Mouse (Mus musculus) hindbrain, embryonic 14.5 days (tissue): Measurements from ENCODE around the gene Stk24. TPM values are rescaled to one million over a fixed set of nuclear protein-coding genes. Genes with fewer than 3 reads are reported as not detected.

Experiments used
- ATAC-seq: fragments of 200-750 bp; cut with Nextera tagmentation; 2 replicates; pipeline ENCODE4 v1.8.0; 2017; ENCODE audit warnings: moderate number of reproducible peaks, mild to moderate bottlenecking, moderate TSS enrichment, moderate library complexity; ENCODE audit not compliant: low FRiP score
- DNase-seq: peaks from one replicate; pipeline ENCODE4 v3.0.0-alpha.2; 2015; ENCODE audit warnings: low spot score
- H3K27ac ChIP-seq: fragments of 300-500 bp; sonication (generic); 2 replicates; pipeline ENCODE4 v1.5.1; 2014; ENCODE audit warnings: mild to moderate bottlenecking, moderate library complexity
- H3K27me3 ChIP-seq: fragments of 300-500 bp; sonication (generic); 2 replicates; pipeline ENCODE4 v1.6.1; 2014; ENCODE audit warnings: mild to moderate bottlenecking, low read length, mixed read lengths; ENCODE audit not compliant: control insufficient read depth, insufficient read depth
- H3K36me3 ChIP-seq: fragments of 300-500 bp; sonication (generic); replicated peaks from 2 replicates; pipeline ENCODE4 v1.6.1; 2014; ENCODE audit not compliant: control insufficient read depth, insufficient read depth
- H3K4me1 ChIP-seq: fragments of 300-500 bp; sonication (generic); replicated peaks from 2 replicates; pipeline ENCODE4 v1.6.1; 2014; ENCODE audit warnings: antibody characterized with exemption, low read length, mixed read lengths; ENCODE audit not compliant: control insufficient read depth, insufficient read depth
- H3K4me2 ChIP-seq: fragments of 300-500 bp; sonication (generic); replicated peaks from 2 replicates; pipeline ENCODE4 v1.6.1; 2014; ENCODE audit warnings: mild to moderate bottlenecking, moderate library complexity
- H3K4me3 ChIP-seq: fragments of 300-500 bp; sonication (generic); replicated peaks from 2 replicates; pipeline ENCODE4 v1.5.1; 2014; ENCODE audit warnings: mild to moderate bottlenecking, low read length
- H3K9ac ChIP-seq: fragments of 300-500 bp; sonication (generic); 2 replicates; pipeline ENCODE4 v1.6.1; 2014
- H3K9me3 ChIP-seq: fragments of 300-500 bp; sonication (generic); 2 replicates; pipeline ENCODE4 v1.6.1; 2016; ENCODE audit warnings: low read length; ENCODE audit not compliant: control insufficient read depth
- WGBS: fragments of 180-500 bp; shearing (Covaris S2); extraction: QIAGEN DNeasy Blood & Tissue Kit; methylation state at CpG from one replicate; pipeline ENCODE4 v1.1.7; 2014; 5-methylcytosine and 5-hydroxymethylcytosine counted together
- polyA plus RNA-seq: library from polyadenylated mRNA; unstranded; fragments of >200 nt; fragmentation: Nextera tagmentation; extraction: Ambion mirVana; gene quantifications from 2 replicates; pipeline ENCODE4 v1.2.1, GENCODE M21; 2014

Gene Stk24
- polyA plus RNA-seq: 22.5 and 23.1 TPM in 2 replicates

- no peaks in the 10 kb centered on the region for H3K36me3 ChIP-seq
- peak within 1 kb of the TSS; percentile 82 for H3K27ac ChIP-seq
- H3K4me2 ChIP-seq: peak within 1 kb of the TSS; percentile 86
- peak within 1 kb of the TSS; percentile 89 for H3K9ac ChIP-seq
- no peaks in the 10 kb centered on the region for H3K9me3 ChIP-seq
- ATAC-seq (peak; percentile 49), DNase-seq (no peak)
- no peaks in the 10 kb centered on the region for H3K27me3 ChIP-seq
- WGBS: 5% methylated on average over 11 of the region's 11 CpGs
- peaks cover 12% of the 10 kb centered on the region; the same call in 1 of the 2 replicates for H3K4me1 ChIP-seq
- peak within 1 kb of the TSS; percentile 90 for H3K4me3 ChIP-seq
Measured at GRCm38 (mm10) chr14:121379827-121380145, at the start of gene Stk24. Gene Stk24, minus strand, starts transcription at chr14:121380011.

- ATAC-seq: no peak
- 97% methylated on average over 4 of the region's 4 CpGs for WGBS
Measured at GRCm38 (mm10) chr14:121428148-121428547, 48.3 kb upstream of the Stk24 start.

DNA sequence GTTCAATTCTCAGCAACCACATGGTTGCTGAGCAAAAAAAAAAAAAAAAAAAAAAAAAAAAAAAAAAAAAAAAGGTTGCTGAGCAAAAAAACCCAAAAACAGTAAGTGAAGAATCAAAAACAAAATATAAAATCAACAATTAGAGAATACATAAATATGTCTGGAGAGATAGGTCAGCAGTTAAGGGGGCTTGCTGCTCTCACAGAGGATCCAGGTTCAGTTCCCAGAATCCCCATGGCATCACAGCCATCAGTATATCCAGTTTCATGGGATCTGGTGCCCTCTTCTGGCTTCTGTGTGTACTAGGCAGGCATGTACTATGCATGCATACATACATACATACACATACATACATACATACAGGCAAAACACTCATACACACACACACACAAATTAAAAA lies 46.9 kb upstream of the Stk24 start:
- ATAC-seq (no peak), DNase-seq (no peak)
- Histone ChIP-seq H3K27ac (no peak overlapping the region), H3K4me3 (no peak overlapping the region), H3K4me2 (no peak overlapping the region), H3K4me1 (no peaks in the 10 kb centered on the region), H3K9ac (no peak overlapping the region), H3K36me3 (no peaks in the 10 kb centered on the region), H3K9me3 (no peaks in the 10 kb centered on the region), H3K27me3 (no peaks in the 10 kb centered on the region)

More at GRCm38 (mm10) chr14:121428148-121428547, 48.3 kb upstream of the Stk24 start:
- no peak overlapping the region for H3K27ac ChIP-seq
- no peaks in the 10 kb centered on the region for H3K4me1 ChIP-seq
- DNase-seq: no peak
- no peak overlapping the region for H3K4me2 ChIP-seq
- no peaks in the 10 kb centered on the region for H3K36me3 ChIP-seq
- no peaks in the 10 kb centered on the region for H3K27me3 ChIP-seq
- no peaks in the 10 kb centered on the region for H3K9me3 ChIP-seq
- H3K9ac ChIP-seq: no peak overlapping the region
- no peak overlapping the region for H3K4me3 ChIP-seq

DNA sequence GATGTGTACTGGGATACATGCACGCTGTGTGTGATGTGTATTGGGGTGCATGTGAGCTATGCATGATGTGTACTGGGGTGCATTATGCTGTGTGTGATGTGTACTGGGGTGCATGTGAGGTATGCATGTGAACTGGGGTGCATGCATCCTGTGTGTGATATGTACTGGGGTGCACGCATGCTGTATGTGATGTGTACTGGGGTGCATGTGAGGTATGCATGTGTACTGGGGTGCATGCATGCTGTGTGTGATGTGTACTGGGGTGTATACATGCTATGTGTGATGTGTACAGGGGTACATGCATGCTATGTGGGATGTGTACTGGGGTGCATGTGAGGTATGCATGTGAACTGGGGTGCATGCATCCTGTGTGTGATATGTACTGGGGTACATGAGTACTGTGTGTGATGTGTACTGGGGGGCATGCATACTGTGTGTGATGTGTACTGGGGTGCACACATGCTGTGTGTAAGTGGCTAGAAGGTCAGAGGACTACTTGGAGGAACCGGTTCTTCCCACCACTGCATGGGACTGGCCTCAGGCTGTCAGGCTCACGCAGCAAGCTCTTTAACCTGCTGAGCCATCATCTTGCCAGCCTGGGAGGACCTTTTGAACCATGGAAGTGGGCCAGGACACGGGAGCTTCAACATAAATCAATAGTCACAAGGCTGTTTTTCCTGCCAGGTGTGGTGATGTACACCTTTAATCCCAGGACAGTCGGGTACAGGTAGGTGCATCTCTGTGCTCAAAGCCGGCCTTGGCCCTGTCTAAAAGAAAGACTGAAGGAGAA lies 45.4 kb upstream of the Stk24 start:
- ATAC-seq (no peak), DNase-seq (no peak)
- no peaks in the 10 kb centered on the region for H3K27me3 ChIP-seq
- no peaks in the 10 kb centered on the region for H3K36me3 ChIP-seq
- H3K4me3 ChIP-seq: no peak overlapping the region
- H3K27ac ChIP-seq: no peak overlapping the region
- no peak overlapping the region for H3K4me2 ChIP-seq
- WGBS: 84% methylated on average over 7 of the region's 7 CpGs
- H3K4me1 ChIP-seq: no peaks in the 10 kb centered on the region
- 0 out of 2 replicates have a peak, but pooled peaks cover 4% of the 10 kb centered on the region for H3K9me3 ChIP-seq
- H3K9ac ChIP-seq: no peak overlapping the region

DNA sequence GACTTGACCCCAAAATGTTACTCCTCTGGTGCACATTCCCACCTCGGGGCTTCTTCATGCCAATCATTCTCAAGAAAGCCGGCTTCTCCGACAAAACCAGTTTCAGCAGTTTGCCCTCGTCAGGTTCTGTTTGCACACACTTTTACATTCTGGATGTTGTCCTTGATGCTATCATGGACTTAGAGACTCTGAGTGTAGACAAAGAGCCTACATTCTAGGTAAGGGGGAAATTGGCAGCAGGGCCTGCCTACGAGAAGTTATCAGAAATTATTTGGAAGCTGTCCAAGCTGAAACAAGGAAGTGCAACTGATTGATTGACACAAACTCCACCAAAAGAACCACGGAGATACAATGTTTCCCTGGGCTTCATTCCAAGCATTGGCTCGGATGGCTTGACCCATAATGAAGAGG lies 43.5 kb upstream of the Stk24 start:
- WGBS: 66% methylated on average over 7 of the region's 7 CpGs
- ATAC-seq: no peak
- no peaks in the 10 kb centered on the region for H3K4me1 ChIP-seq
- H3K4me2 ChIP-seq: no peak overlapping the region
- no peak for DNase-seq
- no peaks in the 10 kb centered on the region for H3K27me3 ChIP-seq
- 0 out of 2 replicates have a peak, but pooled peaks cover 4% of the 10 kb centered on the region for H3K9me3 ChIP-seq
- no peak overlapping the region for H3K27ac ChIP-seq
- H3K9ac ChIP-seq: no peak overlapping the region
- H3K36me3 ChIP-seq: no peaks in the 10 kb centered on the region
- no peak overlapping the region for H3K4me3 ChIP-seq

- ATAC-seq (no peak), DNase-seq (no peak)
- Histone ChIP-seq H3K4me3 (no peak overlapping the region), H3K9ac (no peak overlapping the region), H3K4me1 (no peaks in the 10 kb centered on the region), H3K9me3 (0 out of 2 replicates have a peak, but pooled peaks cover 4% of the 10 kb centered on the region), H3K4me2 (no peak overlapping the region), H3K27ac (no peak overlapping the region), H3K36me3 (no peaks in the 10 kb centered on the region), H3K27me3 (no peaks in the 10 kb centered on the region)
- 71% methylated on average over 4 of the region's 4 CpGs for WGBS
Measured at GRCm38 (mm10) chr14:121422664-121423340, 43.0 kb upstream of the Stk24 start.

- H3K36me3 ChIP-seq: no peaks in the 10 kb centered on the region
- no peak overlapping the region for H3K4me2 ChIP-seq
- DNase-seq (no peak), ATAC-seq (no peak)
- no peak overlapping the region for H3K4me3 ChIP-seq
- no peak overlapping the region for H3K9ac ChIP-seq
- H3K27ac ChIP-seq: no peak overlapping the region
- no peaks in the 10 kb centered on the region for H3K4me1 ChIP-seq
- WGBS: 92% methylated on average over 4 of the region's 4 CpGs
- H3K27me3 ChIP-seq: no peaks in the 10 kb centered on the region
- 0 out of 2 replicates have a peak, but pooled peaks cover 4% of the 10 kb centered on the region for H3K9me3 ChIP-seq
Measured at GRCm38 (mm10) chr14:121422000-121422399, 42.2 kb upstream of the Stk24 start.

DNA sequence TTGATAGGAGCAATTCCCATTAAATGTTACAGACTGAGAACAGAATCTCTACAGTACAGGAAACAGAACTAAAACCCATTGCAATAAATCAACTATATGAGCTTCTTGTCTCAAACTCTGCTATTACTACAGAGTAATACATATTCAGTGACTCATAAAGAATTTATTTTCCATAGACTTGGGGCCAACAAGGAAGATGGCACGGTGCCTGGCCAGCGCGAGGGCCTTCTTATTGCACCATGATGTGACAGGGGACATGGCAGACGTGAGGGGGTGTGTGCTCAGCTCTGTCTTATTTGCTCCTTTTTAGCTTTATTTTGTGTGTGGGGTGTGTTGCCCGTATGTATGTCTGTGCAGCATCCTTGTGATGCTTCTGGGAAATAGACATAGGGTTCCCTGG lies 37.8 kb upstream of the Stk24 start:
- Histone ChIP-seq H3K9ac (no peak overlapping the region), H3K27me3 (no peaks in the 10 kb centered on the region), H3K4me1 (no peaks in the 10 kb centered on the region), H3K9me3 (0 out of 2 replicates have a peak, but pooled peaks cover 4% of the 10 kb centered on the region), H3K4me3 (no peak overlapping the region), H3K27ac (no peak overlapping the region), H3K4me2 (no peak overlapping the region), H3K36me3 (no peaks in the 10 kb centered on the region)
- 86% methylated on average over 5 of the region's 5 CpGs for WGBS
- DNase-seq (no peak), ATAC-seq (no peak)

DNA sequence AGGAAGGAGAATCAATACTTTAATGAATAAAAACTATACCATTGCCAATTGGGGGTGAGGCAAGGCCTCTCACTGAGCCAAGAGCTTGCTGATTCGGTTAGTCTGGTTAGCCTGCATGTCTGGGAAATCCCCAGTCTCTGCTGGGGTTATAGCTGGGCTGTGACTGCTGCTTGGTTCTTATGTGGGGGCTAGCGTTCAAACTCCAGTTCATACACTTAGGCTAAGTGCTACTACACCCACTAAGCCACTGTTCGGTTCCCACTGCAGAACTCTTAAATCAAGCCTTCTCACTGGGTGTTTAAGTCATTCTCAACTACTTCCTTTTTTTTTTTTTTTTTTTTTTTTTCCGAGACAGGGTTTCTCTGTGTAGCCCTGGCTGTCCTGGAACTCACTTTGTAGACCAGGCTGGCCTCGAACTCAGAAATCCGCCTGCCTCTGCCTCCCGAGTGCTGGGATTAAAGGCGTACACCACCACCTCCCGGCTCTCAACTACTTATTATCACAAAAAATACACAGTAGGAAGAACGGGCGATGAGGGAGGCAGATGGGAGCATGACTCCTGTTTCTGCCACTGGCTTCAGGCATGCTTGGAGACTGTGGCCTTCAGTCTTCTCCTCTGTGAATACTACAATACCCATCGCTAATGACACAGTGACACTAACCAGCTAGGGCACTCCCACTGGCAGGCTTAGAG lies 37.0 kb upstream of the Stk24 start:
- Histone ChIP-seq H3K36me3 (no peaks in the 10 kb centered on the region), H3K27ac (no peak overlapping the region), H3K4me1 (no peaks in the 10 kb centered on the region), H3K9me3 (0 out of 2 replicates have a peak, but pooled peaks cover 4% of the 10 kb centered on the region), H3K4me3 (no peak overlapping the region), H3K27me3 (no peaks in the 10 kb centered on the region), H3K9ac (no peak overlapping the region), H3K4me2 (no peak overlapping the region)
- ATAC-seq (no peak), DNase-seq (no peak)
- 91% methylated on average over 11 of the region's 12 CpGs for WGBS
